Mouse (Mus musculus): Measurements from ENCODE around the gene Foxn3.
A peak's percentile ranks its signal among the peaks of the same experiment; 100 is the strongest.

The Foxn3 gene

DNA sequence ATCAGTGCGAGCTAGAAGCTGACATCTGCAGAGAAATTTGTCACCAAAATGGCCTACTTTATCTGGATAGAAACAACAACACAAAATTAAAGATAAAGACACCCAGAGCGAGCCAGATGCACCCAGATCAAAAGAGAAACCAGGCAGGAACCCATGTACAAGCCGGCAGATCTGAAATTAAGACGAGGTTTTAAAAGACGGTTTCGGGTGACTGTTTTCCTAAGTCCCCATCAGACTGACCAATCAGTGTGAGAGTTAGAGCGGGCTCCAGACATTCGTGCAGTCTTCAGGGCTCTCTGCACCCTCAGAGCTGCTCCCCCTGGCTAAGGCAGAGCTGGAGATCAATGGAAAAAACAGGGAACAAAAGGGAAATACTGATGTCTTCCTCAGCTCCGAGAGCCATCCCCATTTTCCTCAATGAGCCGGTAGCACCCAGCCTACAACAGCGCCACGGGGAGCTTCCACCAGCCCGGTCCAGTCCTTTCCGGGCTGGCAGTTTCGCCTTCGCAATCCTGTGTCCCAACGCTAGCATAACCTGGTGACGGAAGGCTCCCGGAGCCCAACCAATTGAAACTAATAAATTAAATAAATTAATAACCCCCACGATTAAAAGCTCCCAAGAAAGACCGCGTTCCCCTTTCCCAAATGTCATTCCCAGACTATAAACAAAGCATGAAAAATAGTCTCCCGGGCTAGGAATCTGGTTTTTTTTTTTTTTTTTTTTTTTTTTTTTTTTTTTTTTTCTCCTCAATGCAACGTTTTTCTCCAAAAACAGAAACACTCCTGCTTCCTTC lies 1.1 kb downstream of the Foxn3 start:
- DNase-seq: peak; percentile 63

DNA sequence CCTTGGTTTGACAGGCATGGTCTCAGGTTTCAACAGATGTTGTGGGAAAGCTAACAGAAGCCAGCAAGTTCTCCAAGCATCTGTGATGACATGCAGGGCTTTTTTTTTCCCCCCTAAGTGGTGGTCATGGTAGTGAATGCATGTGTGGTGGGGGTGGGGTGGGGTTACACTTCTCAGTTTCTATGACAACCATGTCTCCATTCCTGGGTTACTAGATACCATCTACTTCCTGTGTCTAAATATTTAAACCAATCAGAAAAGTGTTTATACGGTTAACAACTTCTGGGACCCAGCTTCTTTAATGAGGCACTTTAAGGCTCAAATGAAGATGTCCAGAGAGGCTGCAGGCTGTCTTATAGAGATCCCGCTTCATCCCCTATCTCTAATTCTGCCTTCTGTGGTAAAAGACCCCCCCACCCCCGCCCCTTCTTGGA lies 2.0 kb downstream of the Foxn3 start:
- no peak for DNase-seq

DNA sequence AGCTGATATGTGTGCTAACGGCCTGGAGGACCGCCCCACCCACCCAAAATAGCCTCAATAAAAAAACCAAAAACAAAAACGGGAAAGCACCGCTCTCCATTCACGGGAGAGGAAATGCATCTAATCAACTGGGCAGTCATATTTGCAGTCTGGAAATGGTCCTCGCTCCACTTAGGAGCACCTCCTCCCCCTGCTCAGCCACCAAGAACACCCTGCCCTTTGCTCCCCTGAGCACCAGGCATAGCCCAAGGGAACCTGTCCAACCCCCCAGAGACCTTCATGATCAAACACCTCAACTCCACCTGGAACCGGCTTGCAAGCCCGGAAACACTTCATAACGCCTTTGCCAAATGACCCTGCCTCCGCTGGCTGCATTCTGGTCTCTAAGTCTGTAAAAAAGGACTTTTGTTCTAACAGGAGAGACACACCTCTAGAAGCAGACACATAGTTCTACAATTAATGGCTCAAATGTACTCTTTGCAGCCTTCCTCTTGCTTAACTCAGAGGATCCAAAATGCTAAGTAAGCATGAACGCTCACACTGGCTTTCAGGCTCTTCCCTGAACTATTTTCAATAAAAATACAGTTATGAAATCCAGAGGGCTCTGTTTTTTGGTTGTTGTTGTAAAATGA lies 2.6 kb downstream of the Foxn3 start:
- no peak for DNase-seq

DNA sequence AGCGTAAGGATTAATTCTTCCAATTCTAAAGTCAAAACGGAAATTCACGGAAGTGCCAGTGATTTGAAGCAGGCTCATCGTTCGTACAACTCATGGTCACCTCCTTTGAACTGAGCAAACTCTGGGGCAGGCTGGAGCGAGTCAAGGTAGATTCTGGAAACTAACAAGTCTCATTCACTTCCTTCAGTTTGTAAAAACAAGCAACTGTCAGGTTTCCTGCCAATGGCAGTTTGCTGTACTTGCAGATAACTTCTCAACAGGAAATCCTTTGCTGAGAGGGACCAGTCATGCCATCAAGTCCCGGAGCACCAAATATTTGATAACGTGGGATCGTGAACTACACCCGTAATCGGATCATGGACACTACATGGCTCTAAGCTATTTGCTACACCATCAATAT lies 3.9 kb downstream of the Foxn3 start:
- DNase-seq: no peak

DNA sequence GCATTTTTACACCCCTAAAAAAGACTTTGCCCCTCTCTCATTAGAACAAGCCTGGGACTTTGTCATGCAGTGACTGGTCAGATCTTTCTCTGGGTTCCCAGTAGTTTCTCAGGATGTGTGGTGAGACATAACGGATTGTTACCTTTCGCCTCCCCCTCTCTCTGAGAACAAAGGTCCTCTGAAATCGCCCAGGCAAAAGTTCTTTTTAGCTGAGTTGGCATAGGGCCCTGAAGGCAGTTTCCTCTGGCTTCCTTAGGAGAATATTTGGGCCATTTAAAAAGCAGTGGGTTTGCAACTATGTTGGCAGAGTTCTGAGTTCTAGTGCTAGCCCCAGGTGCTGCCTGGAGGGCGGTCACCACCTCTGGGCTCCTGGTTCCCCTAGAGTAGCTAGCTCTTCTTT lies 4.9 kb downstream of the Foxn3 start:
- DNase-seq: no peak

DNA sequence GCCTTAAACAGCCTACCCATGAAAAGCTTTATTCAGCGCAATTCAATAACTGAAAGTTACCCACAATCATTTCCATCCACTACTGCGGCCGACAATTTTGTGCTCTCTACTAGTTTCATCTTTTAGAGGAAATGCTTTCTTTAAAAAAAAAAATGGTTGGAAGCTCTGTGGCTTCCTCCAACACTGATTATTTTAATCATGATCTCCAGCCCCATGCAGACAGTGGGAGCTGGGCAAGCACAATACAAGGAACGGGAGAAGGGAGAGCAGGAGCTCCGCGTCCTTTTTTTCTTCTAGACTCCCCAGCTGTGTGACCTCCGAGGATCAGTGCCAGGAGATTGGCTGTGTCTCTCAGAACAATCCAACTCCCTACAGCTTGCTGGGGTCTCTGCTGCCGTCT lies 5.9 kb downstream of the Foxn3 start:
- DNase-seq: no peak

DNA sequence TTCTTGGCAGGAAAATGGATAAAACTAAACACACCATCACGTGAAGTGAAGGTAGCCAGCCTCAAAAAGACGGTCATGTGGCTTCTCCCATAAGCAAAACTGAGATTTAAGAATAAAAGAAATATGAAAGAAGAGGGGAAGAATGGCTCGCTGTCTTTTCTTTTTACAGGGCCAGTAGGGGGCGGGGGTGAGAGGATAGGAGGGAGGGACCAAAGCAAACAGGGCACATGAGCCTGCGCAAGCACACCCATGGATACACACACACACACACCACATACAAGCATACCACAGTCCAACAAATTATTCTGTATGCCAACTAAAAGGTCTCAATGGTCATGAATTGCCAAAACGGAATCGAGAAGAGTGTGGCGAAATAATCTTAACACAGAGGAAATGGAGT lies 12.8 kb downstream of the Foxn3 start:
- no peak for DNase-seq

DNA sequence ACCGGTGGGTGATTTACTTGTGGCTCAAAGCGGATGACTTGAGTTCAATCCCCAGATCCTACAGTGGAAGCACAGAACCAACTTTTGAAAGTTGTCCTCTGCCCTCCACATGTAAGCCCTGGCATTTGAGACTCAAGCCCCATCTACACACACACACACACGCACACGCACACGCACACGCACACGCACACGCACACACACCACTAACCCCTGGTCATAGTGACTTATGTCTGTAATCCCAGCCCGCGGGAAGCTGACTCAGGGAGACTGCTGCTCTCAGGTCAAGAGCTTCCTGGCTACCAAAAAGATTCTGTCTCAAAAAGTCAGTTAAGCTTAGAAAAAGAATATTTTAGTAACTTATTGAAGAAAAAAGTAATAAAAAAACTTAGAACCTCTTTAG lies 13.6 kb downstream of the Foxn3 start:
- no peak for DNase-seq

DNA sequence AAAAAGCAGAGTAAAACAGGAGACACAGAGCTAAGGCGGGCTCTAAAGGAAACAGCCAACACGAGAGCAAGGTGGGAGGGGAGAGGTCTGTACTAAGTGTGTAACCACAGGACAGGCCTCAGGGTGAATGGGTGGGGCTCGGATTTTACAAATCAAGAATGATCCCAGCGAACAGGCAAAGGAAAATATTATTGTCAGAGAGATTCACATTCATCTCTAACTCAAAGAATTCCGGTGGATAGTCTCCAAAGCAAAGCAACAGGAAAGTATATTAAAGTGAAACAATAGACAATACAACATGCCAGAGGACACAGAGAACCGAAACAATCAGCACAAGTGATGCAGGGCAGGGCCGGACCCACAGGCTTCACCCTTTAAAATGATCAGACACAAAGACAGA lies 15.0 kb downstream of the Foxn3 start:
- no peak for DNase-seq

DNA sequence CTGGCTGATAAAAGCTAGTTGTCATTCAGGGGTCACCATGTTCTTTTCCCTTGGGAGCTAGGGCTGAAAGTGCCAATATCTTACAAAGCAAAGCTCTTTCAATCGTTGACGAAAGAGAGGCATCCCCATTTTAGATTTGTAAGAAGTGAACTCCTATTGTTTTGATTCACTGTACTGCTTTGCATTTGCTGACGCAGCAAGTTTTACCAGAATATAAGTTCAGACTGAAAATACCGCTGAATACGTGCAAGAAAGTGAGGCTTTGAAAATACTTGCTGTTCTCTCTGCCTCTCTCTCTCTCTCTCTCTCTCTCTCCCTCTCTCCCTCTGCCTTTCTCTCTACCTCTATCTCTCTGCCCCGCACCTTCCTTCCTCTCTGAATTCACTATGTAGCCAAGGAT lies 16.1 kb downstream of the Foxn3 start:
- no peak for DNase-seq

DNA sequence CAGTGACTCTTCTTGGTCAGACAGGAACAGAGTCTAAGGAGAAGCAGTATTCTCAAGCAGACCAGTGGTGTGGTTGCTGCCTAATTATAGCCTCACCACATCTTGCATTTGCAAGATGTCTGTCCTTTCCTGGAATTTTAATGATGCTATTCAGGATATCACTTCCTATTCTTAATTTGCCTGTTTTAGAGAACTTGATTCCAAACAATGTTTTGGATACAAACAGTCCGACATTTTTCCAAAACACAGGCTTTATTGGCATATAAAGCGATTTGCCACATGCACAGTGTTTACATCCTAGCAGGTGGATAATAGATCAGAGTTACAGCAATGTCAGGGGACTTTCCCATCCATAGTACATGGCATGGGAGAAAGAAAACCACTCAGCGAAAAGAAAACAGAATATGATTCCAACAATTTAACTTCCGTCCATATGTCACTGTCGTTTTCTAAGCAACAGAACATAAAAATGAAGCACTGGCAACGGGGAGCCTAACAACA lies 18.1 kb downstream of the Foxn3 start:
- DNase-seq: no peak

DNA sequence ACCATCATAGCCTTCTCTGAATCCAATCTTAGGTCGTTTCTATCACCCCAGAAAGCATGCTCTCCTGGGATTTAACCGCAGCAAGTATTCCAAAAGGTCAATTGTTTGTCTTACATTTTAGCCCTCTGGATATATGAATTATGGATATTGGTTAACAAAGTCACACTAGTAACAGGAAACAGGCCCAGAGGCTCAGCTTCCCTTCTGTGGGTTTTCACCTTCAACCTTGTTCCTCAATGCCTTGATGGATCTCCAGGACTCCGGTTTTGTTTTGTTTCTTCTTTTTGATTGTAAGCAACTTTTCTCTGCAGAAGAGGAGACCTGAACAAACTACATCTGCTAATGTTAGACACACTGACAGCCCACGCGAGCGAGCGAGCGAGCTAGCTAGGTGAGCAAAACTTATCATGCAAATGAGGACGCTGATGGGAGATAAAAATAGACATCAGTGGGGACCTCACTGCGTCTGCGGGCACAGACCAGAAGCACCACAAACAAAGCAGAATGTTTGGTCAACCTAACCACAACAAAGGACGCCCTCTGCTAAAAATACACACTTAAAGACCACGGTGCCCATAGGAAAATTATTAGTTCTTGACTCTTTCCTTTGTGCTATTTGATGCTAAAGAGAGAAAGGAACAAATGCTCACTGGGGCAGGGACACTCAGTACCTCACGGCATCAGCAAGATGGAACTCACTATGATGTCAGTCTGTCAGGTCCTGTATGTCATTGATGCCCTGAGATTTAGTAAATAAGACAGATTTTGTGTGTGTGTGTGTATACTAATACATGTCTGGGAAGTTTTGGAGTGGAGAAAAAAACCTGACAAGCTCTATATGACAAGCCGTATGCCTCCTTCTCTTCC lies 18.9 kb downstream of the Foxn3 start:
- DNase-seq: no peak

DNA sequence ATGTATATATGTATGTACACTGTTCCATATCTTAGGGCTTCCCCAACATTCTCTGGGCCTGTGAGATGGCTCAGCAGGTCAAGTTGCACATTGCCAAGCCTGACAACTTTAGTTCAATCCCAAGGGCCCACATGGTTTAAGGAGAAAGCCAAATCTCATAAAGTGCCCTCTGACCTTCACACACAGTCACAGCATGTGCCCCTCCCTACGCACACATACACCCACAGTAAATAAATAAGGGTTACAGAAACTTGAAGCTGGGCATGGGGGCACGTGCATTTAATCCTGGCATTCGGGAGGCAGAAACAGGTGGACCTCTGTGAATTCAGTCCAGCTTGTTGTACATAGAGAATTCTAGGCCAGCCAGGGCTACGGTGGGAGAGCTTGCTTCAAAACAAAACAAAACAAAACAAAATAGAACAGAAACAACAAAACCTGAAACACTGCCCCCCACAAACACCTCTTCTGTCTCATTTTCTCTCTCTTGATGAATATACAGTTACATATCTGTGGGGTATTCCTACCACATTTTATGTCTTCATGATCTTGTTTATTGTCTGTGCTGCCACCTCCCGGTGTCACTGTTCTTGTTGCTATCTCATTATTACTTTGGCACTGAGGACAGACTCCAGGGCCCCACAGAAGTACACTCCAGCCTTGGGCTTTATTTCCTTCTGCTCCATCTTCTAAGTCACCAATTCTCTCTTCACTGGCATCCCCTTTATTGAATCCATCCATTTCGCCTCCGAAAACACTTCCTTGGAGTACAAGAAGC lies 19.8 kb downstream of the Foxn3 start:
- DNase-seq: no peak

DNA sequence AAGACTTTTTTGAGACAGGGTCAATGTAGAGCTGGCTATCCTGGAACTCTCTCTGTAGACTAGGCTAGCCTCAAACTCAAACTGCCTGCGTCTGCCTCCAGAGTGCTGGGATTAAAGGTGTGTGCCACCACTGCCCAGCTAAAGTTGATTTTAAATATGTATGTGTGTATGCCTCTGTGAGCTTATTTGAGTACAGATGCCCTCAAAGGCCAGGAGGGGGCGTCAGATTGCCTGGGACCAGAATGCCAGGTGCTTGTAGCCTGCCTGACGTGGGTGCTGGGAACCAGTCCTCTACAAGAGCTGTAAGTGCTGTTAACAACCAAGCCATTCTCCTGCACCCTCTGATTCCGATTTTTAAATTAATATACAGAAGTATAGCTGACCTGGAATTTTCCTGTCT lies 23.2 kb downstream of the Foxn3 start:
- DNase-seq: no peak

DNA sequence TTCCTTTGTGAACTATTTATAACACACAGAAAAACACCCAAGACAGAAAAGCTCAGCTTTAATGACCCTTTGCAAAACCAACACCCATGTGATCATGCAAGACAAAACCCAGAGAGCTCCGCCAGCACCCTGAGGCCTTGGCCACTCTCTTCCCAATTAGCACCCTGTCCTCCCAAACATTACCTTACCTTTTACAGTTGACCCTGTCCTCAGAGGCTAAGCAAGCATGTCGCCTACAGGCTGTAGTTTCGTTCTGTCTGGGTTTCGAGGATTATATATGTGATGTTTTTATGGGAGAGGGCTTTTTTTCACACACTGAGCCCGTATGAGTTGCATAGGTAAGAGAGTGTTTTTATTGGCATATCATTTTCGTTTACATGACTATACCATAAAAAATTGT lies 26.1 kb downstream of the Foxn3 start:
- DNase-seq: no peak

DNA sequence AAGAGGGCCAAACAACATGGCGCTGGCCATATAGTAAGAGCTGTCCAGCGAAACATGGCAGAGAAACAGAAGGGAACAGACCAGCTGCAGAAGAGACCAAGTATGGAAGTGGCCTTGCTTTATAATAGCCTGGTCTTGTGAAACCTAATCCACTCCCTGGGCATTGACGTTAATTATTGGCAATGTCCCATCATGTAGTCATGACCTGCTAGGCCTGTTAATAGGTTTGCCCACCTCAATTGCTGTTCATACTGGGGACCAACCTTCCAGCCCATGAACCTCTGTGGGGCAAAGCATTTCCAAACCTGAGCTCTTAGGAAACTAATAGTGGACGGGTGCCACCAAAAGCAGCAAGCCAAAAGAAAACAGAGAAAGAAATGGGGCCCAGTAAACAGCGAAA lies 27.0 kb downstream of the Foxn3 start:
- no peak for DNase-seq

DNA sequence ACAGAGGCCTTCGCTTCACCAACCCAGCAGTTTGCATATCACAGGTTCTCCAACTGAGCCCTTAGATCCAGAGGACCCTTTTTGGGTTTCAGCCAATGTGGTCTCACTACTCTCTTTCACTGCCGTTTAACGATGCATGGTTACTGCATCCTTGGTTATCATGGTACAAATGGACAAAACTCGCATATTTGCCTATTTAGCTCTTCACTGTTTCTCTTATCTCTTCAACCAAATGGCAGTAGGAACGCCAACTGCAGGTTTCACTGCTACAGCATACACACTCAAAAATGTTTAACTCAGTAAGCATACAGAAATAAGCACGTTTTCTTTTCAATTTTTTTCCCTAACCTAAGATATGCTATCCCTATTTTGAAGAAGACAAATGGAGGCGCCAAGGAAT lies 31.0 kb downstream of the Foxn3 start:
- no peak for DNase-seq

DNA sequence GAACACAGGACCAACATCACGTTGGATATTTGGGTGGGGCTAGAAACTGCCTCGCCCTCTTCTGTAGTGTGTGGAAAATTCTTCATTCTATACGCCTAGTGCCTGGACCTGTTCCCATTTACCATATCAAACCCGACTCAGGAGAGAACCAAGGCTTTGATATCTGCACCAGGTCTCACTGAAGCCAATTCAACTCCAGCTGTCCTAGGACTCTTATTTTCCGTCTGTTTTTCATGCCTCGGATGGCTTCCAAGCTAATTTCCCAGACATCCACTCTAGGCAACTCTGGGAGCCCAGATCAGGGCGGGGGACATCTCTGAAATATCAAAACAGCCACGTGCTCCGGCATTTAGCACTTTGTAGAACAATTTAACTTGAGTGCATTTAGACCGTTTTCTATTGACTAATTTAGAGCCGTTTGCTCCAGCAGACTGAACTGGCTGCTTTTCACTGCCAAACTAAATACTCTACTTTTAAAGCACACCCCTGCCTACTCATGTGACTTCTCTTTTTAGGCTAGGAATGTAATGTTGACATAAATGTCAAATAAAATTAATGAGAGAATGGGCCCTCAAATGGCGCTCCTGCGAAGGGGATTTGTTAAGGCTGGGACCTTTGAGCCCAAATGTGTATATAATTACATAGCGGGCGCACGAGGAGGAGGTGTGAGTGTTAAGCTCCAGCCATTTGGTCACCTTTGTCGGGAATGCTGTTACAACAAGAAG lies 33.5 kb downstream of the Foxn3 start:
- DNase-seq: no peak

DNA sequence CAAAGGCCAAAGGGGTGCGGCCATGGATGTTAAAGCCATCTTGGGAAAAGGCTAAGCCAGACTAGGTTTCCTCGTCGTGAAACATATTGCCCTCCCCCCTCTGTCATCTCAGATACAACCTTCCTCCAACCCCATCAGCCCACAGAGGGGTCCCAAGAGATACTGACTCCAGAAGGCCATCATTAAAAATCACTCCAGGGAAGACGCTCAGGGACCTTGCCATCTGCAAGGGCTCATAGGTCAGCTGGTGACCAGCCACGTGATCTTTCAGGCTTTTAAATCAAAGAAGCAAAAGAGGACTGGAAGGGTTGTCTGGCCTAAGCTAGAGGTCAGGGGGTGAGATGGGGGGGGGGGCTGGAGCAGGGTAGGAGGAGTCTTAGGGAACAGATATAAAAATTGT lies 34.4 kb downstream of the Foxn3 start:
- DNase-seq: no peak

DNA sequence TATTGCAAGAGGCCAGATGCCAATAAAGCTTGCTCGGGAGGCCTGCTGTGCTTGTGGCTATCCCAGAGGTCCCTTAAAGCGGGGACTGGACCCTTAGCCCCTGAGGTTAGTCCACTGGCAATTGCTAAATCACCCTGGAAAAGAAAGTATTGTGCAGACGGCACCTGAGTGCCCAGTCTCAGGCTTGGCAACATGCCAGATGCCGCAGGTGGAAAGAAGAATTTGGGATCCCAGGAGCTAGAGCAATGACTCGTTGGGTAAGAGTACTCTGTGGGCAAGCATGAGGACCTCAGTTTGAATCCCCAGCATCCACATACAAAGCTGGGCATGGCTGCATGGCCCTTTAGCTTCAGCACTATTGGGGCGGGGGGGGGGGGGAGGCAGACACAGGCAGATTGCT lies 35.9 kb downstream of the Foxn3 start:
- no peak for DNase-seq

DNA sequence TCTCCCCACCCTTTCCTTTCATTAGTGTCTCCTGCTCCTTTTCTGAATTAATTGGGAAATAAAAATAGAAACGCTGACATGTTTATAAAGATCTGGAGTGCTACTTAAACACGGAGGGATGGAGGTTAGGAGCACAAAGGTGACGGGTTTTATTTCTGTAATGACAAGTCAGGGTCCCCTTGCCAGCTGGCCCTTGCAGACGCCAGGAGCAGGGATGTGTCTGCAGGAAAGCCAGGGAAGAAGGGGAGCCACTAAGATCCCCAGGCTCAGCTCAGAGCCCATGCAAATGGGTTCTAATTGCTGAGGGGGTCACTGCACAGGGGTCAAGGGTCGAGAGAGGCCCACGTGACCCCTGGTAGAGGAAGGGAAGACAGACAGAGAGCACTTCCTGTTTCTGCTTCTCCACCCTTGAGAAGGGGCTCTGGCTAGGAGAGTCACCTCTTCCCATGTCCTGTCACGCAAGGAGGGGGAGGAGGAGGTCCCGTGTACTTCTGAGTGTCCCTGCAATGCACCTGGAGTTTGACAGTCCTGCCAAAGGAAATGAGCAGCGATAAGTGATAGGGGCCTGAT lies 36.7 kb downstream of the Foxn3 start:
- no peak for DNase-seq

DNA sequence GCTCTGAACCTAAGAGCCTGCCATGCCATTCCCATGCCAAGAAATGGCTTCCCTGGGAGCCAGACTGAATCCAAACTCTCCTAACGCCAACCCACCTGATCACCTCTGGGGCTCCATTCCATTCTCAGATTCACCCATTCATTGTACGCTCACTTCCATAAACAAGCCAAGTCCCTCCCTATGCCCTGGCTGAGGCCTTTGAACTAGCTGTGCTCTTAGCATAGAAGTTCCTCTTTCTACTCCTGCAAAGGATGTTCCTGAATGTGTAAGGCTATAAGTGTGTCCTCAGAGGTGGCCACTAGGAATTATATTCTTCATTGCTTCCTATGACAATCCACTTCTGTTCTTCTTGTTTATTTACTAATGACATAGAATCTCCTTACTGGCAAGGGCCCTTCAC lies 40.5 kb downstream of the Foxn3 start:
- DNase-seq: no peak

Data from right cerebral cortex, postnatal 25 days (tissue).